Comparison of ENCODE assay signal across 8 mouse cellular contexts in genomic region chr6:67113686-67114278, GRCm38 (mm10).
DNase-seq lines count a peak whose midpoint lies in the region; ATAC-seq lines count a peak whose summit lies in the region.

No protein-coding gene starts in this region.

- intact Hi-C loops in left cerebral cortex, postnatal 4 days (cut with DNase I), result no loop called here

- H3K27ac ChIP-seq in heart, embryonic 12.5 days (ENCODE audit: poor library complexity, severe bottlenecking), result no peak overlapping the region
- peak overlapping the region; percentile 66 for H3K27ac ChIP-seq in limb, embryonic 10.5 days
- H3K27ac ChIP-seq in midbrain, embryonic 10.5 days (replicated peaks), result peak overlapping the region; percentile 59

- peaks cover 42% of the 10 kb centered on the region for H3K27me3 ChIP-seq in heart, embryonic 12.5 days (replicated peaks)
- peaks cover 36% of the 10 kb centered on the region for H3K27me3 ChIP-seq in limb, embryonic 10.5 days (ENCODE audit: low read depth, poor library complexity, severe bottlenecking)
- H3K27me3 ChIP-seq in midbrain, embryonic 10.5 days (ENCODE audit: low read depth, poor library complexity, severe bottlenecking), result peaks cover 28% of the 10 kb centered on the region

- peak overlapping the region; percentile 71 for H3K4me2 ChIP-seq in heart, embryonic 12.5 days

- H3K9ac ChIP-seq in heart, embryonic 12.5 days, result peak overlapping the region; percentile 44; the same call in 1 of the 2 replicates

- no peaks in the 10 kb centered on the region for H3K9me3 ChIP-seq in heart, embryonic 12.5 days (replicated peaks)
- no peaks in the 10 kb centered on the region for H3K9me3 ChIP-seq in limb, embryonic 10.5 days (replicated peaks)
- no peaks in the 10 kb centered on the region for H3K9me3 ChIP-seq in midbrain, embryonic 10.5 days (replicated peaks)

- H3K4me1 ChIP-seq in heart, embryonic 12.5 days (replicated peaks), result peaks cover 9% of the 10 kb centered on the region; the same call in 1 of the 2 replicates
- H3K4me1 ChIP-seq in limb, embryonic 10.5 days, result peaks cover 7% of the 10 kb centered on the region
- peaks cover 21% of the 10 kb centered on the region for H3K4me1 ChIP-seq in midbrain, embryonic 10.5 days

- H3K36me3 ChIP-seq in heart, embryonic 12.5 days, result no peaks in the 10 kb centered on the region
- no peaks in the 10 kb centered on the region for H3K36me3 ChIP-seq in limb, embryonic 10.5 days
- H3K36me3 ChIP-seq in midbrain, embryonic 10.5 days, result no peaks in the 10 kb centered on the region

- 5% methylated on average over 26 of the region's 26 CpGs for WGBS in heart, embryonic 12.5 days
- 6% methylated on average over 26 of the region's 26 CpGs for WGBS in limb, embryonic 10.5 days
- WGBS in midbrain, embryonic 10.5 days, result 7% methylated on average over 26 of the region's 26 CpGs

- no peak for DNase-seq in heart, adult 9 months (ENCODE audit: low spot score in 2 of 2)
- DNase-seq in heart, postnatal 4 days, result peak; percentile 16
- DNase-seq in limb, embryonic 10.5 days (ENCODE audit: low spot score), result peak; percentile 53
- peak; percentile 37 for DNase-seq in midbrain, embryonic 10.5 days (ENCODE audit: low spot score)
- DNase-seq in gastrocnemius, adult 18-20 months (ENCODE audit: low spot score), result no peak
- no peak for DNase-seq in left cerebral cortex, postnatal 4 days
- DNase-seq in testis, postnatal 14 days (ENCODE audit: low spot score), result no peak

- ATAC-seq in heart, embryonic 12.5 days (ENCODE audit: insufficient number of reproducible peaks, low FRiP score), result no peak

- peak overlapping the region; percentile 37 for H3K4me3 ChIP-seq in heart, embryonic 12.5 days
- peak overlapping the region; percentile 45 for H3K4me3 ChIP-seq in limb, embryonic 10.5 days
- peak overlapping the region; percentile 50 for H3K4me3 ChIP-seq in midbrain, embryonic 10.5 days

Comparison
In these comparisons a context has a peak if more than half of its experiments do, and no peak if none do; other contexts are left out.
1. DNase-seq: peak in heart, postnatal 4 days (single experiment), limb, embryonic 10.5 days (single experiment) and midbrain, embryonic 10.5 days (single experiment); none in heart, adult 9 months (0 of 2), gastrocnemius, adult 18-20 months (single experiment), left cerebral cortex, postnatal 4 days (single experiment) and testis, postnatal 14 days (single experiment).
2. Peak in every context shown above with its lines, with median percentiles within 50 percentile points of each other: H3K4me3 ChIP-seq.